7 mouse cellular contexts compared by ENCODE assay signal in the genomic region with DNA sequence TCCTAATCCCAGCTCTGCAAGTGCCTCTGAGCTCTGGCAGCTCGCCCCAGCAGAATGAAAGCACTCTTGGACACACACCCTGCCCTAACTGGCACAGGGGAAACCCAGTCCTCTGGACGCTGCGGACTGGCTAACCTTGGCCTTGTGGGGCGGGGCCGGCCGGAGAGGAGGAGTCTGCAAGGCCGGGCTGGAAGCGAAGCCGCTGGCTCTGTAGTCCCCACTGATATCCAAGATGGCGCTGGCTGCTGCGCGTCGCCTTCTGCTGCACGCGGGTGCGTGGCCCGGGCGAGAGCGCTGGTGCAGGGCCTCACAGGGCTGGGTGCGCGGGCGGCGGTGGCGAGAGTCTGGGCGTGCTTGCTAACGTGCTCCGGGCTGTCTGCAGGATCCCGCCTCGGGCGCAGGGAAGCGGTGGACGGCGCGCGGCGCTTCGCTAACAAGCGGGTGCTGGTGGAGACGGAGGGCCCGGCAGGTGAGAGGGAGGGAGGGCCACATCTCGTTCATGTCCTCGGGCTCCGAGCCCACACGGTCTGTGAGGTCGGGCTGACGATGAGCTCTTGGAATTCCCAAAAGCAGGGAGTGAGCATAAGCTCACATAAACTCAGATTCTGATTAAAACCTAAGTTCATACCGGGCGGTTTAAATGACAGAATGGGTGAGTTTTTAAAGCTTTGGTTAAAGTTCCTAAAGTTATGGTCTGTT. TPM values are rescaled to one million over a fixed set of nuclear protein-coding genes. Genes with fewer than 3 reads are reported as not detected.
A peak's percentile ranks its signal among the peaks of the same experiment; 100 is the strongest.
DNase-seq lines count a peak whose midpoint lies in the region; ATAC-seq lines count a peak whose summit lies in the region.

A gene (plus strand): TSS at position 171 of the 699 bp plus-strand sequence.

- WGBS in embryonic facial prominence, embryonic 11.5 days = 1% methylated on average over 48 of the region's 48 CpGs
- WGBS in limb, embryonic 10.5 days = under 1% methylated on average over 48 of the region's 48 CpGs
- whole genome bisulfite sequencing in midbrain, embryonic 13.5 days = 0% methylated on average over 48 of the region's 48 CpGs

- H3K27me3 ChIP-seq in embryonic facial prominence, embryonic 11.5 days (ENCODE audit: control insufficient read depth, insufficient read depth, low read length) = no peaks in the 10 kb centered on the region
- H3K27me3 ChIP-seq in limb, embryonic 10.5 days (ENCODE audit: low read depth, poor library complexity, severe bottlenecking) = no peaks in the 10 kb centered on the region
- no peaks in the 10 kb centered on the region for H3K27me3 ChIP-seq in midbrain, embryonic 13.5 days

- no peaks in the 10 kb centered on the region for H3K4me1 ChIP-seq in embryonic facial prominence, embryonic 11.5 days (ENCODE audit: control insufficient read depth, insufficient read depth, low read length)
- H3K4me1 ChIP-seq in limb, embryonic 10.5 days = peaks cover 15% of the 10 kb centered on the region
- peaks cover 21% of the 10 kb centered on the region for H3K4me1 ChIP-seq in midbrain, embryonic 13.5 days (replicated peaks)

- no peaks in the 10 kb centered on the region for H3K9me3 ChIP-seq in embryonic facial prominence, embryonic 11.5 days (replicated peaks; ENCODE audit: control insufficient read depth, low read length)
- H3K9me3 ChIP-seq in limb, embryonic 10.5 days (replicated peaks) = no peaks in the 10 kb centered on the region
- H3K9me3 ChIP-seq in midbrain, embryonic 13.5 days = no peaks in the 10 kb centered on the region

- ATAC-seq in embryonic facial prominence, embryonic 11.5 days (replicated peaks; ENCODE audit: insufficient number of reproducible peaks, low FRiP score, low TSS enrichment, low read depth) = peak; percentile 98
- ATAC-seq in granulocyte monocyte progenitor cell, adult 5-6 weeks (replicated peaks; ENCODE audit: poor library complexity, severe bottlenecking) = peak; percentile 99
- peak; percentile 99 for ATAC-seq in midbrain, embryonic 13.5 days

- DNase-seq in adrenal gland, postnatal 14 days = peak; percentile 99
- DNase-seq in embryonic facial prominence, embryonic 11.5 days (ENCODE audit: low spot score) = peak; percentile 91
- peak; percentile 99 for DNase-seq in kidney, adult 11 months
- peak; percentile 93 for DNase-seq in limb, embryonic 10.5 days (ENCODE audit: low spot score)
- peak; percentile 87 for DNase-seq in spleen, adult 12 weeks (ENCODE audit: low spot score)

- peaks cover 11% of the 10 kb centered on the region for H3K36me3 ChIP-seq in embryonic facial prominence, embryonic 11.5 days (replicated peaks; ENCODE audit: control insufficient read depth, insufficient read depth, low read depth, low read length)
- H3K36me3 ChIP-seq in limb, embryonic 10.5 days = peaks cover 57% of the 10 kb centered on the region
- H3K36me3 ChIP-seq in midbrain, embryonic 13.5 days = peaks cover 36% of the 10 kb centered on the region

- H3K4me3 ChIP-seq in embryonic facial prominence, embryonic 11.5 days (ENCODE audit: low read depth, low read length) = peak within 1 kb of the TSS; percentile 50
- H3K4me3 ChIP-seq in limb, embryonic 10.5 days = peak within 1 kb of the TSS; percentile 78
- H3K4me3 ChIP-seq in midbrain, embryonic 13.5 days (replicated peaks) = peak within 1 kb of the TSS; percentile 66

- H3K27ac ChIP-seq in embryonic facial prominence, embryonic 11.5 days (replicated peaks; ENCODE audit: low read depth, low read length) = peak within 1 kb of the TSS; percentile 80
- H3K27ac ChIP-seq in limb, embryonic 10.5 days = peak within 1 kb of the TSS; percentile 97
- H3K27ac ChIP-seq in midbrain, embryonic 13.5 days = peak within 1 kb of the TSS; percentile 91

- peak within 1 kb of the TSS; percentile 80 for H3K9ac ChIP-seq in embryonic facial prominence, embryonic 11.5 days (replicated peaks; ENCODE audit: low read length)
- peak within 1 kb of the TSS; percentile 80 for H3K9ac ChIP-seq in midbrain, embryonic 13.5 days (replicated peaks)

- peak within 1 kb of the TSS; percentile 47 for H3K4me2 ChIP-seq in embryonic facial prominence, embryonic 11.5 days (ENCODE audit: low read depth, low read length)
- H3K4me2 ChIP-seq in midbrain, embryonic 13.5 days (replicated peaks) = peak within 1 kb of the TSS; percentile 67

RNA-seq across cellular contexts. Expression of the gene that starts here (rescaled TPM):
- 505 and 573 TPM in 2 replicates for total RNA-seq in adrenal gland, postnatal 14 days (2021)
- 74.6 and 77.2 TPM in 2 replicates for polyA plus RNA-seq in embryonic facial prominence, embryonic 11.5 days (2014; fragmentation: Nextera tagmentation; extraction: Ambion mirVana)
- total RNA-seq in granulocyte monocyte progenitor cell, adult 5-6 weeks (2014; fragmentation: Nextera tagmentation) = 59.1 and 62.1 TPM in 2 replicates
- 36.6 and 39.9 TPM in 2 replicates for total RNA-seq in granulocyte monocyte progenitor cell, adult 5-6 weeks (2017)
- polyA plus RNA-seq in limb, embryonic 10.5 days (2016; fragmentation: Nextera tagmentation; extraction: Ambion mirVana) = 87.9 and 104 TPM in 2 replicates
- polyA plus RNA-seq in midbrain, embryonic 13.5 days (2015; fragmentation: Nextera tagmentation; extraction: Ambion mirVana) = 45.5 and 45.9 TPM in 2 replicates

Comparison
In these comparisons a context has a peak if more than half of its experiments do, and no peak if none do; other contexts are left out.
1. Peak in every context shown above with its lines: DNase-seq, ATAC-seq, H3K4me3 ChIP-seq and H3K27ac ChIP-seq.